Mouse (Mus musculus) thymus, postnatal 36 days (tissue): Measurements from ENCODE around the gene Kiz.

Experiments used
- DNase-seq, 2 experiments: peaks; one replicate each; pipeline ENCODE4 v3.0.0; 2022; ENCODE audit warnings: mixed read lengths in 2 of 2

Kiz gene

DNA sequence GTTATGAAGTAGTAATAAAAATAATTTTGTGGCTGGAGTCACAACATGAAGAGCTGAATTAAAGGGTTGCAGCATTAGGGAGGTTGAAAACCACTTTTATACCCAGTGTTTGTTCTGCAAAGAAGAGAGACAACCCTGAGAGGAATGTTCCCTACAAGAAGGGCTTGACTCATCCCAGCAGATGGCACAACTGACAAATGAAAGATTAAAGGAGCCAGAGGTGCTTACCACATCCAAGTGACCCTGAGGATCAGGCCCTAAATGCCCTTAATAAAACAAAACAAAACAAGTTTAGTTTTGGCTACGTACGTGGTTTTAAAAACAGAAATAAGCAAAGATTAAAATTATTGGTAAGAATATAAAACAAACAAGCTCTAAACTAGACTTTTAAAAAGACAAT, 129.2 kb downstream of the Kiz start:
- DNase-seq, result no peak

DNA sequence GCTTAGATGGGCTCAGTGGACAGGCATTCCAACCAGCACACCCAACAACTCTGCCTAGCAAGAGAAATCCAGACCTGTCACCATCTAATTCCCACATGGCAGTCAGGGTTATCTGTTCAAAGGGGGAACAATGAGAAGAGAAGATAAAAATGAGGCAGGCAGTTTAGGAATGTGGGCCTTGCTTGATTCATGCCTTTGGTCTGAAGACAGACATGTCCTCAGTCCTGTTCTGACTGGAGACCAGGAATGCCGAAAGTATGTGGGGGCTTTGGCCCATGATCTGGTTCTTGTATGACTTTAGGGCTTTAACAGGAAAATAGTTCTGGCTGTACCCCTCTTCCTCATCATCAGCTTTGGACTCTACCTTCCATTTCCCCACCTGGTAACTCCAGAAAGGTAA, 130.1 kb downstream of the Kiz start:
- no peak for DNase-seq

DNA sequence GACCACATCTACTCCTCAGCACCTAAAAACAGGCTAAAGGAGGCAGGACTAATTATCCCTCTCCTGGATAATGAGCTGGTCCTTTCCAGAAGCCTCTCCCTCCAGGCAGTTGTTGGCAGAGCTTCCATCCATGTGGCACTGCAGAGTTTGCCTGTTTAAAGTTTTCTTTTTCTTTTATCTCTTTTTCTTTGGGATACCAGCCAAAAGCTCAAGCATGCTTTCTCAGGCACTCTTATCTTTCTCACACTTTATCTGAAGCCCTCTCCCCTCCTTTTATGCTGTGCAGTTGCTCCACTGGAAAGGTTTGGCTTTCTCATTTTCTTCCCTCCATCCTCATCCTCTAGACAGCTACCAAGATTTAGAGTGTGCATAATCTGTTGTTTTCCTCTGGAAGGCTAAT, 130.8 kb downstream of the Kiz start:
- DNase-seq, result no peak

DNA sequence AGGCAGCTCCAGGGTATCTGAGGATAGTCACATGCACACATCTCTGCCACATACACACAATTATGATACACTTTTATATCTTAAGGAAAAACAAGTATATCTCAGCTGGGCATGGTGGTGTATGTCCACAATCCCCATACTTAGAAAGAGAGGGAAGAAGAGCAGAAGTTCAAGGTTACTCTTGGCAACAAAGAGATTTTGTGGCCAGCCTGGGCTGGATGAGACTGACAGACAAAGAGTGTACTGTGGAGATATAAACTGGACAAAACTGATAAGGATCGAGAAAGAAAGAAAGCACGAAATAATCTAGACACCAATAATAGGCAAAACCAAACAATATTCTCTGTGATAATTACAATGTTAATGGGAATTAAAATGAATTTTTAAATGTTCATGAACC, 151.6 kb downstream of the Kiz start:
- DNase-seq, result no peak

DNA sequence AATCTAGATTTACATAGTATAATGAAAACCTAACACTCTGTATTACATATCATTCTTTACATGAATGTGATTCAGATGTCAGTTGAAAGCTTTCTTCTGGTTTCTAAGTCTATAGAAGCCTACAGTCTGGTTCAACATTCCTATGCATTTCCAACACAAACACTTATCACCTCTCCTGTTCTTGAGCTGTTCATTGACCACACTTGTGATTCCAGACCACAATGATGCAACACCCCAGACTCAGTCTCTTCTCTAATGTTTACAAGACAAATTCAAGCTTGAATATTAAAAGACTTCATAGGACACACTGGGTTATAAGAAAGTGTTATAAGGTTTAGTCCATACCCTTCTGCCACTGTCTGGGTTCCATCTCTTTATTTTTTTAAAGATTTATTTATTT, 153.4 kb downstream of the Kiz start:
- DNase-seq, result no peak

DNA sequence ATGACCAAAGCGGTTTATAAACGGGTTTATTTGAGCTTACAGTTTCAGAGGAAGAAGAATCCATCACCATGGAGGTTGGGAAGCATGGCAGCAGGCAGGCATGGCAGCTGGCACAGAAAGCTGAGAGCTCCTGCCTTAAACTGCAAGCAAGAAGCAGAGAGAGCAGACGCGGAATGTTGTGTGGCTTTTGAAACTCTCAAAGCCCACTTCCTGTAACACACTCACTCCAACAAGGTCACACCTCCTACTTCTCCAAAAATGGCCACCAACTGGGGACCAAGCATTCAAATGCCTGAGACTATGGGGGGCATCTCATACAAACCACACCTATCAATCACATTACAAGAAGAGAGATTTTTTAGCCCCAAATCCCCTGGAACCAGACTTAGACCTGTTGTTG, 154.5 kb downstream of the Kiz start:
- DNase-seq, result no peak

DNA sequence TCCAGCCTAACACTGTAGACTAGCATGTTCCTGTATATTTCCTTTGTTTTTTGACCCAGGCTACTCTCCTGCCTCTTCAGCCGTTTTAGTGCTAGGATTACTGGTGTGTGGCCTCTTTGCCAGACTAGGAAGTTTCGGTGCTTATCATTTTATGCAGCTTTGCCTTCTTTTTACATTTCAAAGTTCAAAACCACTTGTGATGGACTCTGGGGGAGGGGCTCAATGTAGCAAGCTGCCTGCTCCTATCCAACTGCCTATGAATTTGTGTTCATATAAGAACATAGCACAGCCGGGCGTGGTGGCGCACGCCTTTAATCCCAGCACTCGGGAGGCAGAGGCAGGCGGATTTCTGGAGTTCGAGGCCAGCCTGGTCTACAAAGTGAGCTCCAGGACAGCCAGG, 155.3 kb downstream of the Kiz start:
- DNase-seq, result no peak

DNA sequence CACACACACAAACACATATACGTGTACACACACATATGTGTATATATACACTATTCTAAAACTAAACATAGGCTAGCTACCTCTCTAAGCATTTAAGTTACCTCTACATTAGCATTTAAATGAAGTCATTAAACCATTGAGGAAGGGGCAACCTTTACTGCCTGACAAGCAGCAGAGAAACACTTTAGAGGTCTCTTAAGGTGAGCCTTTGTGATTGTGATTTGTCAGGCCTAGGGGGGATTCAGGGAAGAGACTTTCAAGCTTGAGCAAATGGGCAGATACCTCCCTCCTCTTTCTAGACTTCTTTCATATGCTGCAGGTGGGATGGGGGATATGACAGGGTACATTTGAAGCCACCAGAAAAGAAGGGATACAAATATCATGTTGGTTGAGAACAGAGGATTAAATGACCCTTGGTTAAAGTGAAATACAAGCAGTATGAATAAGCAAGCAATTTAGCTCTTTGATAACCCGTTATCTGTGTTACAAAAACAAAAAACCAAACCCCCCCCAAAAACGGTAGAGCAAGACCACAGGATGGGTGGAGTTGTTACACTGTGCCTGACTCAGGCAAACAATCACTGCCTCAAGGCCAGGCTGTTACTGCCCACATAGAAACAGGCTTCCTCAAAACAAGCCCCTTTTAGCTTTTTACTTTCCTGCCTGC, 155.9 kb downstream of the Kiz start:
- no peak for DNase-seq

DNA sequence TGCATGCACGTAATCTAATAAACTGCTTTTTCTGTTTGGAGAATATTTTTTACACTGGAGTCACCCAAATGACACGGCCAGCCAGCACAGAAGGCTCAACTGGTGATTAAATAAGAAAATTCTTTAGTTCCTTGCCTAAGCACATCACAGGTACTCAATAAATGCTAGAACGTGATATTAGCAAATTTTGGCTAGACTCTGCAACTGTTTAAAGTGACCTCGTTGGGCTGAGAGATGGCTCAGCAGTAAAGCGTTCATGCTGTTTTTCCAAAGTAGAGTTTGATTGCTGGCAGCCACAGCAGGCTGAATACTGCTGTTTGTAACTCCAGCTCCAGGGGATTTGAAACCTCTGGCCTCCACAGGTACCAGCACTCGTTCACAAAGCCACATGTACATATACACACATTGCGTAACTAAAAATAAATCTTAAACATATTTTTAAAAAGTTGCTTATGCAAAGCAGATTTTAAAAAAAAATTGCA, 156.5 kb downstream of the Kiz start:
- DNase-seq, result no peak

DNA sequence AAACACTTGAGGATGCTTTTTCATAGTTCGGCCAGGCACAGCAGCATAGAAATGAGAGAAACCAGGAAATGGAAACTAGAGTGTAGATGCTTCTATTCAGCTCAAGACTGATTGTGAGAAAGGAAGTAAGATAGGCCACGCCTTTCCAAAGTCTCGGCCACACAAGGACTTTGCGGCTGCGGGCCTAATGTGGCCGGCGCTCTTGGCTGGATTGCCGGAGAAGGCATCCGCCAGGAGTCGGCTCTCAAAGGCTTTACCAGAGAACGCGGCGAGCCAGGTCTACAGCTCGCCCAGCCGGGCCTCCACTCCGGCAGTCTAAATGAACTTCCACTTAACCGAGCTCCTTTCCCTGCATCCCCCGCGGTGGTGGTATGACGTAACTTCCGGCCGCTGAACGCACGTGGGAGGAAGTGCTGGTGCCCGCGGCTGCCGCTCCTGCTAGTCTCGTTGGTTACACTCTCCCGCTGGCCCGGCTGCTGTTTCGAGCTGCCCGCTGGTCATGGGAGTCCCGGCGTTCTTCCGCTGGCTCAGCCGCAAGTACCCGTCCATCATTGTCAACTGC, 157.0 kb downstream of the Kiz start, which contains the start of gene Xrn2:
Xrn2 (plus strand) TSS at position 374 of the 562 bp plus-strand sequence.
- peak; percentile 95 for DNase-seq

DNA sequence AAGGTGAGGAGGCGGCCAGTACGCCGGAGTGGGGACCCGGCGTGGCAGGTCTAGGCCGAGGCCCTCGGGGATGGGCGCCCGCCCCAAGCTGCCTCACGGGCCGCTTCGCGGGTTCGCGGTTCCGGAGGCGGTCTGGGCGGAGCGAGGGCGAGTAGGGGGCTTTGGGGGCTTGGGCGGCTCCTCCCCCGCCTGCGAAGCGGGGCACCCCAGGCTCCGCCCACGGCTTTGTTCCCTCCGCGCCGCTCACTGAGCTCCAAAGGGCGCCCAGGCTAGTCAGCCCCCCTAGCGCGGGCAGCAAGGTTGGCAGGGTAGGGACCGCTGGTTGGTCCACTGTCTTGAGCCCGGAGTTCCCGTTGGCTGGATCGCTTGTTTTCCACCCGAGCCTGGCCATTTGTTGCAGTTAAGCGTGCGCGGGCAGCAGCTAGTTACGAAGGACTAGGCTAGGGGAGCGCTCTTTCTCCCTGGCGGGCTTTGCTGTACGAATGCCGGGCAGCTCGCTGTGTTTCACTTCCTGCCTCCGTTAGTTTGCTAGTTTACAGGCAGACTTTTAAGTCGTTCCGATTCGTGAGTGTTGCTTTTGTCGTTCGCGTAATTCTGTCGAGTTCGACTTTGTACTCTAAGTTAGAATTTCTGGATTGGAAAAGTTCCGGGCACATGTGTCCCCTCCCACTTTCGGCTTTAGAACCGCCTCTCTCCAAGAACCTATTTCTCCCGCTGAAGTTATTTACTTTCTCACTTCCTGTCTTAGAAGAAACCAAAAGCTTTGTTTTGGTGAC, 157.7 kb downstream of the Kiz start:
- peak; percentile 86 to 91 for DNase-seq

DNA sequence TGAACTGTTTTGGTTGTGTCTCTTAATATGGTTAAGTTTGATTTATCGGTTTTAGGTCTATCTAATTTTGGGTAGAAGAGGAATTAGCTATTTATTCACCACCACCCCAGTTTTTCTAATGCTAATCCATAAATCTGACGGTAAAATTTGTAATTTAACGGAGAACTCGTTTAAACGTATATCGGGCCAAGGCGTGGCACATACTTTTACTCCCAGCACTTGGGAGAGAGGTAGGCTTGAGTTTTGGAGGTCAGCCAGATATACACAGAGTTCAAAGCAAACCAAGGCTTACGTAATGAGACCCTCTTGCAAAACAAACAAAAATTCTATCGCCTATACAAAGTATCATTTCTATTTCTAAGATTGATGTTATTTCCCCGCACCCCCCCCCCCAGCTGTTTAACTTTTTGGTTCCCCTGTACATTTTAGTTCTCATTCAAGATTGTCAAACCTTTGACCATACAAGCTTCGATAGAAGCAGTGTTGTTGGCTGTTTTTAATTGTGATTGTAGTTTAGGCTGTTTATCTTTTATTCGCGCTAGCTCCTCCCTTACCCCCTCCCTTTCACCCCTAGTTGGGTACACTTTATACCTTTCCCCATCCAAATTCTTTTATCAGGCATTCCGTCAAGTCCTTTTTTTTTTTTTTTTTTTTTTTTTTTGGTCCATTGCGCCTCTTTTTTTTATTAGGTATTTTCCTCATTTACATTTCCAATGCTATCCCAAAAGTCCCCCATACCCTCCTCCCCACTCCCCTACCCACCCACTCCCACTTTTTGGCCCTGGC, 158.6 kb downstream of the Kiz start:
- no peak for DNase-seq
